9 mouse cellular contexts compared by ENCODE assay signal in the genomic region with DNA sequence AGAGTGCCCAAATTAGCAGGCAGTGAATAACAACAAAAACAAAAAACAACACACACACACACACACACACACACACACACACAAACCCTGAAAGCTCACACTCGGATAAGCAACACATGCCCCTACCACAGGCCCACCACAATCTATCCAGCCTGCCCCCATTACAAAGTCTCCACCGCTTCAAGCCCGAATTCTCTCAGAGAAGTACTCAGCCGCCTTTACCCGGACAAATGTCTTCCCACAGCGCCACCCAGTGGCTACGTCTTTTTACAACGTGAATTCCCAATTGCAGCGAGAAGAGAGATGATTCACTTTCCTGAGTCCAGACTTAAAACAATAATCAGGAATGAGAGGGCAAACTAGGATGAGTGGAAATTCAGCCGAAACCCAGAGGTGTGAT. TPM values are rescaled to one million over a fixed set of nuclear protein-coding genes. Genes with fewer than 3 reads are reported as not detected.
DNase-seq lines count a peak whose midpoint lies in the region; TF ChIP-seq lines count a peak whose summit lies in the region.
"Had no signal": no experiment of that assay in that cellular context is flagged by ENCODE, and none has a peak within 500 bp of the region (broad histone marks: within the 10 kb centered on the region; RNA-seq: fewer than 3 reads in every experiment).

No protein-coding gene starts in this region.

- TF ChIP-seq POLR2A in CH12.LX (IDR thresholded peaks at IDR 0.05; ENCODE audit: low read depth, low read length), result no peak

- no peak overlapping the region for H3K4me3 ChIP-seq in CH12.LX (replicated peaks in 1 of 3; ENCODE audit: low read depth in 2 of 3, low read length in 2 of 3, poor library complexity in 1 of 3)
- no peak overlapping the region for H3K4me3 ChIP-seq in forebrain, embryonic 10.5 days
- H3K4me3 ChIP-seq: erythroblast, embryonic 14.5 days had no signal

- no peaks in the 10 kb centered on the region for H3K79me2 ChIP-seq in CH12.LX (replicated peaks; ENCODE audit: control insufficient read depth, extremely low read depth, insufficient read depth, poor library complexity, severe bottlenecking)

- H3K9ac ChIP-seq in CH12.LX (ENCODE audit: insufficient read depth, low read depth), result no peak overlapping the region

- H3K27me3 ChIP-seq in CH12.LX (replicated peaks), result no peaks in the 10 kb centered on the region
- no peaks in the 10 kb centered on the region for H3K27me3 ChIP-seq in forebrain, embryonic 10.5 days (ENCODE audit: poor library complexity, severe bottlenecking)

- no peak overlapping the region for H3K27ac ChIP-seq in CH12.LX (ENCODE audit: insufficient read depth, low read depth)
- no peak overlapping the region for H3K27ac ChIP-seq in forebrain, embryonic 10.5 days

- dilution Hi-C loops in CH12.LX (cut with MboI; ENCODE audit: extremely low pct_ligation_motif_present, extremely low pct_unique_long_range_greater_than_20kb, low sequenced_read_pairs), result no loop called here

- peak; percentile 78 for DNase-seq in CH12.LX (ENCODE audit: extremely low read depth)
- peak; percentile 90 for DNase-seq in brain, adult 2 months (ENCODE audit: low read depth, low spot score)
- peak; percentile 83 for DNase-seq in forebrain, embryonic 10.5 days (ENCODE audit: extremely low spot score, low spot score)
- DNase-seq in heart, postnatal 4 days, result peak; percentile 92
- peak; percentile 89 for DNase-seq in layer of hippocampus, adult 11-12 months (ENCODE audit: low spot score)
- peak; percentile 91 for DNase-seq in lung, postnatal 10 days
- DNase-seq in retina, embryonic 14.5 days (ENCODE audit: low spot score), result peak; percentile 93
- DNase-seq in thymus, postnatal 25 days, result peak; percentile 73

- peak; percentile 47 to 87 for TF ChIP-seq CTCF in CH12.LX (conservative IDR thresholded peaks at IDR 0.05 in 1 of 2, IDR thresholded peaks at IDR 0.05 in 1 of 2; ENCODE audit: low read depth in 2 of 2, low read length in 2 of 2)

- H3K9me3 ChIP-seq in CH12.LX (replicated peaks; ENCODE audit: low read length), result no peaks in the 10 kb centered on the region
- H3K9me3 ChIP-seq in forebrain, embryonic 10.5 days, result no peaks in the 10 kb centered on the region

- no peak for TF ChIP-seq EP300 in CH12.LX (IDR thresholded peaks at IDR 0.05; ENCODE audit: low read length)

- H3K4me2 ChIP-seq in CH12.LX (ENCODE audit: insufficient read depth, low read depth, poor library complexity, severe bottlenecking), result no peak overlapping the region

- in situ Hi-C loops in CH12.LX (cut with MboI; ENCODE audit: low pct_ligation_motif_present, low pct_unique_long_range_greater_than_20kb, low sequenced_read_pairs), result no loop called here

- TF ChIP-seq RAD21 in CH12.LX (IDR thresholded peaks at IDR 0.05; ENCODE audit: low read depth, low read length), result peak; percentile 91

- 3% methylated on average over 10 of the region's 10 CpGs for WGBS in forebrain, embryonic 10.5 days

- peaks cover 0 to 5% of the 10 kb centered on the region in 2 experiments; a peak in 1 of 4 replicates for H3K4me1 ChIP-seq in CH12.LX (ENCODE audit: control insufficient read depth in 1 of 2, insufficient read depth in 2 of 2)
- peaks cover 49% of the 10 kb centered on the region for H3K4me1 ChIP-seq in forebrain, embryonic 10.5 days

- no peaks in the 10 kb centered on the region for H3K36me3 ChIP-seq in CH12.LX (replicated peaks in 1 of 2; ENCODE audit: control insufficient read depth in 1 of 2, insufficient read depth in 1 of 2, low read length in 1 of 2)
- H3K36me3 ChIP-seq in forebrain, embryonic 10.5 days (replicated peaks), result no peaks in the 10 kb centered on the region

TF ChIP-seq in CH12.LX, 34 proteins besides CTCF, POLR2A, EP300 and RAD21:
- peak; percentile 90 for TF ChIP-seq SMC3 (IDR thresholded peaks at IDR 0.05; ENCODE audit: low read depth, low read length)
- TF ChIP-seq MEF2A (IDR thresholded peaks at IDR 0.05; ENCODE audit: borderline replicate concordance, low read depth, low read length), result no peak
- no peak for TF ChIP-seq MAZ (IDR thresholded peaks at IDR 0.05; ENCODE audit: low read depth, low read length)
- 0 out of 2 replicates have a peak, but pooled peaks have one; percentile 14 for TF ChIP-seq IRF4 (IDR thresholded peaks at IDR 0.05; ENCODE audit: low read depth, low read length)
- TF ChIP-seq ZC3H11A (IDR thresholded peaks at IDR 0.05; ENCODE audit: low read depth, low read length), result peak; percentile 81

RNA-seq across cellular contexts. Expression of a gene that starts 10.3 kb away (rescaled TPM):
- total RNA-seq in CH12.LX (2012; rRNA removed) (1.2 TPM in 2 replicates), CH12.LX (2014; rRNA removed) (1.4 and 1.6 TPM in 2 replicates)
- polyA plus RNA-seq in CH12.LX (2012; ENCODE audit: insufficient read length, low read depth), result 3.2 and 3.4 TPM in 2 replicates
- 2.1 and 2.4 TPM in 2 replicates for polyA plus RNA-seq in forebrain, embryonic 10.5 days (2016; fragmentation: Nextera tagmentation; extraction: Ambion mirVana)
- total RNA-seq in heart, postnatal 4 days (2021), result 10 to 100 TPM; 39.5 to 45.8 TPM

Comparison
In these comparisons a context has a peak if more than half of its experiments do, and no peak if none do; other contexts are left out.
1. RNA of a gene that starts 10.3 kb away (total RNA-seq): 39.5 to 45.8 TPM in heart, postnatal 4 days; 1.2 to 1.6 TPM in CH12.LX; every median in the first group is over 10 times any median in the second.
2. Peak in every context shown above with its lines, with median percentiles within 50 percentile points of each other: DNase-seq.